Mouse (Mus musculus): Measurements from ENCODE around the gene Tppp3.

GRCm38 (mm10) chr8:105481013-105481412 is 9.7 kb upstream of the Tppp3 start:
- TF ChIP-seq CTCF (IDR thresholded peaks at IDR 0.05; ENCODE audit: control insufficient read depth, insufficient read depth, insufficient replicate concordance, low read depth, low read length) (no peak), POLR2A (IDR thresholded peaks at IDR 0.05; ENCODE audit: control insufficient read depth, low read depth, low read length) (no peak)

All from testis, adult 2 months (tissue).